Mouse (Mus musculus) bone marrow macrophage, adult 2 months (primary cell): Measurements from ENCODE around the gene Clybl.

Source experiments
- CTCF ChIP-seq: IDR thresholded peaks from 2 replicates; pipeline ENCODE4 v1.5.1; 2012; ENCODE audit warnings: low read depth, mild to moderate bottlenecking, low read length, moderate library complexity
- POLR2A ChIP-seq: IDR thresholded peaks from 2 replicates; pipeline ENCODE4 v1.6.1; 2012; ENCODE audit warnings: mild to moderate bottlenecking, low read depth, low read length, borderline replicate concordance

DNA sequence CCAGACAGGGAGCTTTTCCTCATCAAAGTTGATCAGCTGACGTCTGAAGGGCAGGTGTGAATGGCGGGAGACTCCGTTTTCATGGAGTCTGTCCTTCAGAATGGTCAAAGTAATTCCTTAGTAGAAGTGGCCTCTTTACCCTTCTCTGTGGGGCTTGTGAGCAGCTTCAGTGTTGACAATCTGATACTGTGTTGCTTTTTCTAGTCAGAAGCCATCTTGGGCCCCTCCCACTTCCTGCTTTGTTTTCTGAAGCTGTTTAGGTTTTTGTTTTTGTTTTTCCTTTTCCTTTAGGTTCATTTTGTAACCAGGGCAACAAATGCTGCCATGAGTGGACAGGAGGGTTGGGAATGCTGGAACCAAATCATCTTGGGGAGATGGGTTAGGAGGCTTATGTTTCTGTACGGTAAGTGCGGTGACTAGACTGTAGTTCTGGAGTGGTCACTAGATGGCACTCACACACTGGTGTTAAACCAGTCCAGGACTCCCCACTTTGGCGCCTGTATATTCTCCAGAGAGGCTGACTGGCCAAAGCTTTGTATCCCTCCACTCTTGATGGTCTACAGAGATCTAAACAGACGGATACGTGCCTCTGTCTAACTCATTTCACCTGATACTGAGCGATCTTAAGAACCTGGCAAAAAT is 42.1 kb downstream of the Clybl start:
- TF ChIP-seq CTCF (peak; percentile 53), POLR2A (no peak)
